Mouse (Mus musculus) midbrain, postnatal 0 days (tissue): ENCODE measurements around the gene Supt5. TPM values are rescaled to one million over a fixed set of nuclear protein-coding genes. Genes with fewer than 3 reads are reported as not detected.

Experiments
- ATAC-seq: fragments of 200-750 bp; cut with Nextera tagmentation; 2 replicates; pipeline ENCODE4 v1.8.0; 2017; ENCODE audit warnings: moderate number of reproducible peaks, mild to moderate bottlenecking, moderate TSS enrichment, moderate library complexity; ENCODE audit not compliant: low FRiP score
- DNase-seq: peaks from one replicate; pipeline ENCODE4 v3.0.0-alpha.2; 2015; ENCODE audit warnings: low spot score
- H3K27ac ChIP-seq: fragments of 300-500 bp; sonication (generic); 2 replicates; pipeline ENCODE4 v1.5.1; 2014; ENCODE audit warnings: low read depth, mild to moderate bottlenecking, low read length, mixed read lengths
- H3K27me3 ChIP-seq: fragments of 300-500 bp; sonication (generic); 2 replicates; pipeline ENCODE4 v1.6.1; 2014; ENCODE audit warnings: low read length, control low read depth, mixed read lengths; ENCODE audit not compliant: insufficient read depth
- H3K36me3 ChIP-seq: fragments of 300-500 bp; sonication (generic); 2 replicates; pipeline ENCODE4 v1.6.1; 2014; ENCODE audit warnings: low read length, control low read depth, mixed read lengths; ENCODE audit not compliant: insufficient read depth
- H3K4me1 ChIP-seq: fragments of 300-500 bp; sonication (generic); 2 replicates; pipeline ENCODE4 v1.6.1; 2014; ENCODE audit warnings: mild to moderate bottlenecking, control low read depth, antibody characterized with exemption, low read length, mixed read lengths; ENCODE audit not compliant: insufficient read depth
- H3K4me2 ChIP-seq: fragments of 300-500 bp; sonication (generic); 2 replicates; pipeline ENCODE4 v1.6.1; 2014; ENCODE audit warnings: low read depth, mild to moderate bottlenecking, low read length, mixed read lengths; ENCODE audit not compliant: poor library complexity, severe bottlenecking
- H3K4me3 ChIP-seq: fragments of 300-500 bp; sonication (generic); 2 replicates; pipeline ENCODE4 v1.5.1; 2014; ENCODE audit warnings: low read depth, mild to moderate bottlenecking, low read length, moderate library complexity
- H3K9ac ChIP-seq: fragments of 300-500 bp; sonication (generic); replicated peaks from 2 replicates; pipeline ENCODE4 v1.6.1; 2014; ENCODE audit warnings: mild to moderate bottlenecking, low read length, moderate library complexity, mixed read lengths; ENCODE audit not compliant: poor library complexity, severe bottlenecking
- H3K9me3 ChIP-seq: fragments of 300-500 bp; sonication (generic); 2 replicates; pipeline ENCODE4 v1.6.1; 2016; ENCODE audit warnings: low read length, control low read depth
- CTCF ChIP-seq: IDR thresholded peaks from 2 replicates; pipeline ENCODE4 v1.5.1; 2016; ENCODE audit warnings: antibody characterized with exemption, mild to moderate bottlenecking
- WGBS: fragments of 180-500 bp; shearing (Covaris S2); extraction: QIAGEN DNeasy Blood & Tissue Kit; methylation state at CpG from one replicate; pipeline ENCODE4 v1.1.7; 2014; 5-methylcytosine and 5-hydroxymethylcytosine counted together
- polyA plus RNA-seq: library from polyadenylated mRNA; unstranded; fragments of >200 nt; fragmentation: Nextera tagmentation; extraction: Ambion mirVana; gene quantifications from 2 replicates; pipeline ENCODE4 v1.2.1, GENCODE M21; 2015
- total RNA-seq: library from RNA; depleted of rRNA; stranded (reverse); fragments of >200 nt; gene quantifications from 2 replicates; pipeline ENCODE4 v1.2.3, GENCODE M21; 2014

Gene Supt5
- total and polyA plus RNA-seq, 2 experiments from 2014 or later = 84.8 to 104 TPM

GRCm38 (mm10) chr7:28277615-28278278, 60.8 kb downstream of the Supt5 start, which contains the start of gene Eid2b:
Gene Eid2b (plus strand): TSS chr7:28277739.
- peak within 1 kb of the TSS; percentile 70 for H3K4me3 ChIP-seq
- peak within 1 kb of the TSS; percentile 95 for H3K9ac ChIP-seq
- peak; percentile 90 for TF ChIP-seq CTCF
- ATAC-seq = peak; percentile 68
- H3K9me3 ChIP-seq = no peaks in the 10 kb centered on the region
- H3K4me2 ChIP-seq = peak within 1 kb of the TSS; percentile 86
- H3K27me3 ChIP-seq = no peaks in the 10 kb centered on the region
- peak; percentile 95 for DNase-seq
- peak within 1 kb of the TSS; percentile 86 for H3K27ac ChIP-seq
- H3K36me3 ChIP-seq = 0 out of 2 replicates have a peak, but pooled peaks cover 4% of the 10 kb centered on the region
- 2% methylated on average over 68 of the region's 68 CpGs for WGBS
- H3K4me1 ChIP-seq = peaks cover 3% of the 10 kb centered on the region; the same call in 1 of the 2 replicates

- no peak for DNase-seq
- no peaks in the 10 kb centered on the region for H3K9me3 ChIP-seq
- H3K27me3 ChIP-seq = no peaks in the 10 kb centered on the region
- ATAC-seq = no peak
- TF ChIP-seq CTCF = no peak
- H3K27ac ChIP-seq = no peak overlapping the region
- peaks cover 3% of the 10 kb centered on the region; the same call in 1 of the 2 replicates for H3K4me1 ChIP-seq
- peak overlapping the region; percentile 70 for H3K4me3 ChIP-seq
- H3K4me2 ChIP-seq = peak overlapping the region; percentile 86; the same call in 1 of the 2 replicates
- peaks cover 6% of the 10 kb centered on the region; the same call in 1 of the 2 replicates for H3K36me3 ChIP-seq
- WGBS = 63% methylated on average over 8 of the region's 8 CpGs
- no peak overlapping the region for H3K9ac ChIP-seq
These were observed 61.3 kb downstream of the Supt5 start for GRCm38 (mm10) chr7:28277237-28277614.

- 73% methylated on average over 3 of the region's 3 CpGs for WGBS
- Histone ChIP-seq H3K9ac (no peak overlapping the region), H3K4me1 (no peaks in the 10 kb centered on the region; the same call in 1 of the 2 replicates), H3K4me2 (no peak overlapping the region), H3K27me3 (no peaks in the 10 kb centered on the region), H3K36me3 (peaks cover 6% of the 10 kb centered on the region; the same call in 1 of the 2 replicates), H3K4me3 (no peak overlapping the region), H3K9me3 (no peaks in the 10 kb centered on the region), H3K27ac (no peak overlapping the region)
- TF ChIP-seq CTCF = peak; percentile 49
- ATAC-seq (no peak), DNase-seq (no peak)
These were observed 66.8 kb downstream of the Supt5 start for GRCm38 (mm10) chr7:28271761-28272160.

GRCm38 (mm10) chr7:28269355-28269754, 69.2 kb downstream of the Supt5 start:
- H3K27me3 ChIP-seq = no peaks in the 10 kb centered on the region
- peak; percentile 55 for TF ChIP-seq CTCF
- H3K4me1 ChIP-seq = no peaks in the 10 kb centered on the region; the same call in 1 of the 2 replicates
- 93% methylated on average over 12 of the region's 12 CpGs for WGBS
- H3K9me3 ChIP-seq = no peaks in the 10 kb centered on the region
- no peak overlapping the region; the same call in 1 of the 2 replicates for H3K4me2 ChIP-seq
- H3K9ac ChIP-seq = no peak overlapping the region
- H3K4me3 ChIP-seq = 0 out of 2 replicates have a peak overlapping the region, but pooled peaks have one; percentile 94
- H3K27ac ChIP-seq = no peak overlapping the region
- ATAC-seq (no peak), DNase-seq (peak; percentile 26)
- H3K36me3 ChIP-seq = peaks cover 6% of the 10 kb centered on the region; the same call in 1 of the 2 replicates

GRCm38 (mm10) chr7:28268576-28268975, 70.0 kb downstream of the Supt5 start:
- H3K9ac ChIP-seq = peak overlapping the region; percentile 99
- H3K4me1 ChIP-seq = no peaks in the 10 kb centered on the region; the same call in 1 of the 2 replicates
- no peak for DNase-seq
- no peak for TF ChIP-seq CTCF
- peak overlapping the region; percentile 94 for H3K4me3 ChIP-seq
- no peaks in the 10 kb centered on the region for H3K9me3 ChIP-seq
- WGBS = 30% methylated on average over 16 of the region's 16 CpGs
- no peak for ATAC-seq
- peak overlapping the region; percentile 93 for H3K27ac ChIP-seq
- H3K27me3 ChIP-seq = no peaks in the 10 kb centered on the region
- peaks cover 6% of the 10 kb centered on the region; the same call in 1 of the 2 replicates for H3K36me3 ChIP-seq
- peak overlapping the region; percentile 81 for H3K4me2 ChIP-seq

- no peaks in the 10 kb centered on the region; the same call in 1 of the 2 replicates for H3K4me1 ChIP-seq
- H3K4me2 ChIP-seq = peak overlapping the region; percentile 81
- H3K9ac ChIP-seq = peak overlapping the region; percentile 99
- DNase-seq (peak; percentile 30), ATAC-seq (peak; percentile 77)
- peak overlapping the region; percentile 94 for H3K4me3 ChIP-seq
- no peaks in the 10 kb centered on the region for H3K9me3 ChIP-seq
- H3K36me3 ChIP-seq = peaks cover 4% of the 10 kb centered on the region; the same call in 1 of the 2 replicates
- no peak for TF ChIP-seq CTCF
- under 1% methylated on average over 34 of the region's 62 CpGs for WGBS
- no peaks in the 10 kb centered on the region for H3K27me3 ChIP-seq
- H3K27ac ChIP-seq = peak overlapping the region; percentile 93
These were observed 70.5 kb downstream of the Supt5 start for GRCm38 (mm10) chr7:28268042-28268531.
